Mouse (Mus musculus) olfactory bulb, adult 2 months (tissue): ENCODE measurements around the gene Nbea. TPM values are rescaled to one million over a fixed set of nuclear protein-coding genes. Genes with fewer than 3 reads are reported as not detected.

Experiments used
- H3K27ac ChIP-seq: fragments of 200-500 bp; 2 replicates; pipeline ENCODE4 v1.5.1; 2012; ENCODE audit warnings: low read depth, low read length; ENCODE audit not compliant: insufficient read depth
- H3K4me1 ChIP-seq: fragments of 200-500 bp; 2 replicates; pipeline ENCODE4 v1.6.1; 2012; ENCODE audit warnings: low read length; ENCODE audit not compliant: control insufficient read depth, insufficient read depth
- H3K4me3 ChIP-seq: fragments of 200-500 bp; 2 replicates; pipeline ENCODE4 v1.5.1; 2012; ENCODE audit warnings: mild to moderate bottlenecking, low read depth, low read length, moderate library complexity; ENCODE audit not compliant: insufficient read depth
- CTCF ChIP-seq: fragments of 200-500 bp; IDR thresholded peaks from 2 replicates; pipeline ENCODE4 v1.5.1; 2012; ENCODE audit warnings: low read depth, mild to moderate bottlenecking, low read length, moderate library complexity; ENCODE audit not compliant: insufficient read depth
- POLR2A ChIP-seq: fragments of 200-500 bp; IDR thresholded peaks from 2 replicates; pipeline ENCODE4 v1.6.1; 2012; ENCODE audit warnings: mild to moderate bottlenecking, low read depth, low read length, moderate library complexity; ENCODE audit not compliant: insufficient read depth
- WGBS: fragments of 180-500 bp; shearing (Covaris S2); methylation state at CpG from one replicate; pipeline ENCODE4 v1.1.7; 2018; 5-methylcytosine and 5-hydroxymethylcytosine counted together
- polyA plus RNA-seq: library from polyadenylated mRNA; stranded (reverse); fragments of >200 nt; gene quantifications from 2 replicates; pipeline ENCODE4 v1.2.4, GENCODE M21; 2012; ENCODE audit warnings: low replicate concordance; ENCODE audit not compliant: missing spikeins, insufficient read depth, insufficient read length

Nbea gene
- polyA plus RNA-seq, 1 experiment: 109 TPM

DNA sequence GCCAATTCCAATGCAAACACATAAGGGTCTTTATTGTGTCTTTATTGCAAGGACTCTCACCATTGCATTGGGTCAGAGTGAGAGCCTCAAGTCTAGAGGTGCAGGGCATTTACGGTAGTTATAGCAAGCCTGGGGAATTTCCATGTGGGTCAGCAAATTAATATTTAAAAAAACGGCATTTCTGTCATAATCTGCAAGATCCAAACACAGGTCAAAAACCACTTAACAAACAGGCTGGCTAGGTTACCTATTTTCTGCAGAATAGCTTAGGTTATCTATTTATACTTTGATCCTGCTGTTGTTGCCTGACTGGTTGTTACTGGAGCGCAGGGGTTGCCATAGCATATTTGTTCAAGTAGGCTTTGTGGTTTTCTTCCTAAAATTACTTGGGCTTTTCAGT, 565.1 kb downstream of the Nbea start:
- TF ChIP-seq CTCF (no peak), POLR2A (no peak)
- H3K27ac ChIP-seq: no peak overlapping the region
- WGBS: 94% methylated on average over 3 of the region's 3 CpGs
- H3K4me3 ChIP-seq: no peak overlapping the region
- no peaks in the 10 kb centered on the region for H3K4me1 ChIP-seq

DNA sequence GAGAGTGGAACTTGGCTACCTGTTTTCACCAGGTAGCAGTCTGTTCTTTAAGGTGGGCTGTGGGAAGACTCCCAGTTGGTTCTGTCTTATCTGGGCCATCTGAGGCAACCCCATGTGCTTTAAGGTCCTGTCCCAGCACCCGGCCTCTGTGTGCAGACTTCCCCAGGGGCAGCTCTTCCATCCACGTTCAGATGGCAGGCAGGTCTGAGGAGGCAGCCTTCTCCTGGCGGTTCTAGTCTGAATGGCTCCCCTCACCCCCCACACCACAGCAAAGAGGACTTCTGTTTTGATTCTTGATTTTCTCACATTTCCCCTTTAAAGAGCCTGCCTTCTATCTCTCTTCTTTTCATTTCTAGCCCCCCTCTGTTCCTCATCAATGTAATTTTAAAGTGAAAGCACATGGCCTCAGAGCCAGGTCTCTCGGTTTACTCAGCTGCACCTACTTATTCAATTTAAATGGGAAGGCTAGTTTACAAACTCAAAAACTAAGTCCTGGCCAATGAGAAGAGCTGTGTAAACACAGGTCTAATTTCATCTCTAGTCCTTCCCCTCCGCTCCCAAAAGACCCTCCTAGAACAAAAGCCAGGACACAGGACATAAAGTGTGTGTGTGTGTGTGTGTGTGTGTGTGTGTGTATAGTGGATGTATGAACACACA, 570.9 kb downstream of the Nbea start:
- Histone ChIP-seq H3K27ac (no peak overlapping the region), H3K4me1 (no peaks in the 10 kb centered on the region), H3K4me3 (no peak overlapping the region)
- TF ChIP-seq CTCF: no peak
- no peak for TF ChIP-seq POLR2A
- 77% methylated on average over 5 of the region's 5 CpGs for WGBS

DNA sequence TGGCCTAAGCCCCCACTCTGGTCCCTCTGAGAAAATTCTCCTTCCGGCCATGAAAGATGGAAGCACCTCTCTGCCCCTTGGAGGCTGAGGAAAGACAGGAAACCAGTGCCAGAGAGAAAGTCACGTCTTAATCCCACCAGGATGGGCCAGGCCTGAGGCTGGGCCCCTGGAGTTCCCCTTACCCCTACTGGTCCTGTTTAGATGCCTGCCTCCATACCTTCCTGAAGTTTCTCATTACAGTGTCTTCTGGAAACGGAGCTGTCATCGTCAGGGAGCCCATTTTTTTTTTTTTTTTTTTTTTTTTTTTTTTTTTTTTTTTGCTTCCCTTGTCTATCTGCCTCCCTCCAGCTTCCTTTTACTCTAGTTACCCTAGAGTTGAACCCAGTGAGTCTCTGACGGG, 571.5 kb downstream of the Nbea start:
- Histone ChIP-seq H3K27ac (no peak overlapping the region), H3K4me1 (no peaks in the 10 kb centered on the region), H3K4me3 (no peak overlapping the region)
- TF ChIP-seq POLR2A: no peak
- TF ChIP-seq CTCF: no peak
- WGBS: 81% methylated on average over 5 of the region's 5 CpGs

DNA sequence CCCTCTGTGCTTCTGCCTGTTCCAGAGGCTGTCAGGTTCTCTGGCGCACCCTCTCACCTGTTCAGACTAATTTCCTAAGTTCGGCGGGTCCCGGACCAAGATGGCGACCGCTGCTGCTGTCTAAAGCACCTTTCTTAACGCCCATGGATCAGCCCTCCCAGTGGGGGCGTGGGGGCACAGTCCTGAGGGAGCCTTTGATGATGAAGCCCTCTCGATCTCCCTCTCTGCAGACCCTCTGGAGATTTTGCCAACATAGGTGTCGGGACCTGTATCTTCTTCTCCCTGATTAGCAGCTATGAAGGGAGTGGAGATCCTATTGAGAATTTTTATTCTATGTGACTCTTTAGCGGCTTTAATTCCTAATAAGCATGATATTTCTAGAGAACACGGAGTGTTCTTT, 573.3 kb downstream of the Nbea start:
- 91% methylated on average over 12 of the region's 12 CpGs for WGBS
- Histone ChIP-seq H3K4me3 (no peak overlapping the region), H3K27ac (no peak overlapping the region), H3K4me1 (no peaks in the 10 kb centered on the region)
- TF ChIP-seq CTCF (no peak), POLR2A (no peak)

DNA sequence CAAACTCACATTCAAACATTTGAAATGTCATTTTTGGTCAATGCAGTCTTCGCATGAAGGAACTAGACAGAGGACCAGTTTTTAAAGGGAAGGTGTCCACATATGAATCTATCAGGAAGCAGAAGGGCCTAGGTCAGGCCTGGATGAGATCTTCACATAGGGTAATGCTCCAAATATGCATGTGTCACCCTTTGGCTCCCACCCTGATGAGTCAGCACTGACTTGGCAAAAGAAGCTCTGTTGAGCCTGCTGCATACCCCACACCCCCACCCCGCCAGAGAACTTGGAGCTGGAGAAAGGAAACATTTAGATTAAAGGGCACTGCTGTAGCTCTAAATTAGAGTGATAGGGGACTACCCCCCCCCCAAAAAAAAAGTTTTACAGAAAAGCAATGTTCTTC, 583.2 kb downstream of the Nbea start:
- TF ChIP-seq CTCF (no peak), POLR2A (no peak)
- peaks cover 6% of the 10 kb centered on the region; the same call in 1 of the 2 replicates for H3K4me1 ChIP-seq
- WGBS: 67% methylated on average over 2 of the region's 2 CpGs
- no peak overlapping the region for H3K27ac ChIP-seq
- no peak overlapping the region for H3K4me3 ChIP-seq

DNA sequence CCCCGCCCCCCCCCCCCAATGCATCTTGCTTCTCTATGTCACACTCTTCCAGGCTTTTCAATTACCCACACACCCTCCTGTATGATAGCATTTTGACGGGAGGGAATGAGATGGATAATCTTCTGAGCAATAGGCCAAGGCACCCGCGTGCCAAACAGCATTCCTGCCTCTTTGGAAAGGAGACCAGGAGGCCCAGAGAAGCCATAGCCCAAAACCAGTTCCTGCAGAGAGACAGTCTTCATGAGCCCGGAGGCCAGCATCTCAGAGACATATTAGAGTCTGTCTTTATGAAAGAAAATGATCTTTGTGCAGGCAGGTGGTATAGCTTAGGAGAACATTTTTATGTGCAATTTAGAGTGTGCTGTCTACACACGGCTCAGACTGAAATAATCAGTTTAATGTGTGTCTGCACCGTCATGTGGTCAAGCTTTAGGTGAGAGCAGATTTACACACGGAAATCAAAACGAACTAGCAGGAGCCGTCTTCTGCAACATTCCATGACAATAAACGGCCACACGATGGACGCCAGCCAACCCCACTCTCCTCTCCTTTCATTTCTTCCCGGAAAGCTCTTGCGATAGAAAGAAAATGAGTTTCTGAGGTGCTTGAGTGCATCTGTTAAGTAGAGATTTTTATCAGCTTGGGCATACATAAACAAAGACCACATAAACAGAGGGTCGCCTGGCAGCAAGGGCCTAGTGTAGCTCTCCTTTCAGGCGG, 584.0 kb downstream of the Nbea start:
- Histone ChIP-seq H3K27ac (no peak overlapping the region), H3K4me3 (no peak overlapping the region), H3K4me1 (peaks cover 6% of the 10 kb centered on the region; the same call in 1 of the 2 replicates)
- TF ChIP-seq POLR2A (no peak), CTCF (no peak)
- 72% methylated on average over 17 of the region's 17 CpGs for WGBS

DNA sequence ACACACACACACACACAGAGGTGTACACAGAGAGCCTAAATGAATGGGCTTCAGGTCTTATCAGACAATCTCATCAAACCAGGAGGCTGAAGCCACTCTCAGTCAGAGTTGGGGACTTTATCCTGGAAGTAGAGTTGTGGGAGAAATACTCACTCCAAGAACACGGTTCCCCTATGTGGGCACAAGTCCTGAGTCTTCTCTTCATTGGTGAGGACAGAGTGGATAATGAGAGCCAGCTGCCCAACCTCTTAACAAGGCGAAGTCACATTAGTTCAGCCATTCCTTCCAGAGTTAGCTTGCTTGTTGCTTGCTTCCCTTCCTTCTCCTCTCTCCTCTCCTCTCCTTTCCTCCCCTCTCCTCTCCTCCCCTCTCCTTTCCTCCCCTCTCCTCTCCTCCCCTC, 584.8 kb downstream of the Nbea start:
- 82% methylated on average over 2 of the region's 2 CpGs for WGBS
- Histone ChIP-seq H3K27ac (no peak overlapping the region), H3K4me3 (no peak overlapping the region), H3K4me1 (peaks cover 6% of the 10 kb centered on the region; the same call in 1 of the 2 replicates)
- TF ChIP-seq CTCF (no peak), POLR2A (no peak)

DNA sequence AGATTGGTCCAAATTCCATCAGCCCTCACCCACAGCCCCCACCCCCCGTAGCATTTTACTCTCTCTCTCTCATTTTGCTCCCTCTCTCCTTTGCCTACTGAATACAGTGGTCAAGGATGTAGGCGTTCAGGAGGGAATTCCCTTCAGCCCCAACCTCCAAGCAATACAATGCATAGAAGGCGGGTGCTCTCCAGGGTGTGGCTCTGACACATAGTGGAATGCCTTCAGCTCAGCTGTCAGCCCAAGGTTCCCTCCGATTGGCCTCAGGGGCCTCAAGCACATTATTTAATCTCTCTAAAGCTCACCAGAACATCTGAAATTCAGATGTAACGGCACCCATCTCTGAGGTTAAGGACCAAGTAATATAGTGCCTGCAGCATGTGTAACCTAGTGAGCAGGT, 590.2 kb downstream of the Nbea start:
- WGBS: 83% methylated on average over 5 of the region's 5 CpGs
- no peak for TF ChIP-seq CTCF
- TF ChIP-seq POLR2A: no peak

DNA sequence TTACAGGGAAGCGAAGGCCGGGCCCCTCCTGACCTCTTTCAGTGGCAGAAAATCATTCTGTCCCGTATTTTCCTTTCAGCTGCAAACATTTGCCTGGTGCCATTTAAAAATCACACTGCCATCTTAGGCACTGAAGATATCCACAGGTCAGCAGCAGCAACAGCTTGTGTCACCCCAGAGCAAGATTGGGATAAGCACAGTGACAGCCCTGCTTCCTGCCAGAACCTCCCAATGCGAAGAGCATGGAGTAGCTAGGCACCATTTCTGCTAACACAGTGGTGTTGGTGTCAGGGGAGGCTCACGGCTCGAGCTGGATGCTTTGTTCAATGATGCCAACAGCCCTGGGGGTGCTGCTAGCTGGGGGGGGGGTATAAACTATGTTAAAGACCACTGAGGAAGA, 592.8 kb downstream of the Nbea start:
- no peak overlapping the region for H3K27ac ChIP-seq
- H3K4me1 ChIP-seq: peaks cover 6% of the 10 kb centered on the region
- WGBS: 87% methylated on average over 6 of the region's 6 CpGs
- TF ChIP-seq POLR2A: no peak
- no peak for TF ChIP-seq CTCF
- no peak overlapping the region for H3K4me3 ChIP-seq

More for the DNA sequence above, 590.2 kb downstream of the Nbea start:
- peaks cover under 1% of the 10 kb centered on the region; the same call in 1 of the 2 replicates for H3K4me1 ChIP-seq
- no peak overlapping the region for H3K27ac ChIP-seq
- H3K4me3 ChIP-seq: no peak overlapping the region
